Mouse (Mus musculus) lung, adult 2 months (tissue): ENCODE results near the gene Dkkl1. TPM values are rescaled to one million over a fixed set of nuclear protein-coding genes. Genes with fewer than 3 reads are reported as not detected.

Experiments
- DNase-seq: peaks from one replicate; pipeline ENCODE4 v3.0.0; 2022
- H3K4me1 ChIP-seq: fragments of 200-500 bp; 2 replicates; pipeline ENCODE4 v1.6.1; 2011; ENCODE audit warnings: low read length; ENCODE audit not compliant: control insufficient read depth, insufficient read depth
- H3K4me3 ChIP-seq: fragments of 200-500 bp; replicated peaks from 2 replicates; pipeline ENCODE3; 2011; ENCODE audit warnings: low read depth, mild to moderate bottlenecking, control low read depth, low read length; ENCODE audit errors: extremely low read depth
- CTCF ChIP-seq: fragments of 200-500 bp; IDR thresholded peaks from 2 replicates; pipeline ENCODE4 v1.5.1; 2011; ENCODE audit warnings: mild to moderate bottlenecking, low read length, control low read depth; ENCODE audit not compliant: insufficient read depth
- POLR2A ChIP-seq: fragments of 200-500 bp; IDR thresholded peaks from 2 replicates; pipeline ENCODE4 v1.6.1; 2011; ENCODE audit warnings: low read depth, mild to moderate bottlenecking, control low read depth, low read length, borderline replicate concordance; ENCODE audit errors: extremely low read depth
- WGBS: fragments of 180-500 bp; shearing (Covaris S2); methylation state at CpG from one replicate; pipeline ENCODE4 v1.1.7; 2018; 5-methylcytosine and 5-hydroxymethylcytosine counted together
- polyA plus RNA-seq: library from polyadenylated mRNA; depleted of rRNA; stranded (reverse); fragments of >200 nt; gene quantifications from 2 replicates; pipeline ENCODE4 v1.2.3, GENCODE M21; 2012

Dkkl1 gene
- polyA plus RNA-seq, 1 experiment = 5.2 TPM

DNA sequence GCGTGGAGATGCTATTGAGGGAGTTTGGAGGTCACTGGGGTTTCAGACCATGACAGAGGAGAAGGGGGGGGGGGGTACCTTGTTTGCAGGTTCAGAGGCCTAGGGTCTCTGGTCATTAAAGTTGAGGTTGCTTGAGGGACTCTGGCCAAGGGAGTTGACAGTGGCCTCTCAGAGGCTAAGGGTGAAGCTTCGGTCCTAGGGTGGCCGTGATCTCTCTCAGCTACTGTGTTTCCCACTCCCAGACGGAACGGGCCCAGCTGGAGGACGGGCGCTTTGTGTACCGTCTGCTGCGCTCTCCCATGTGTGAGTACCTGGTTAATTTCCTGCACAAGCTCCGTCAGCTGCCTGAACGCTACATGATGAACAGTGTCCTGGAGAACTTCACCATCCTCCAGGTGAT lies 20.0 kb upstream of the Dkkl1 start:
- no peak for DNase-seq
- Histone ChIP-seq H3K4me1 (peaks cover 8% of the 10 kb centered on the region; the same call in 1 of the 2 replicates), H3K4me3 (no peak overlapping the region)
- TF ChIP-seq CTCF (no peak), POLR2A (no peak)
- WGBS = 94% methylated on average over 11 of the region's 11 CpGs

DNA sequence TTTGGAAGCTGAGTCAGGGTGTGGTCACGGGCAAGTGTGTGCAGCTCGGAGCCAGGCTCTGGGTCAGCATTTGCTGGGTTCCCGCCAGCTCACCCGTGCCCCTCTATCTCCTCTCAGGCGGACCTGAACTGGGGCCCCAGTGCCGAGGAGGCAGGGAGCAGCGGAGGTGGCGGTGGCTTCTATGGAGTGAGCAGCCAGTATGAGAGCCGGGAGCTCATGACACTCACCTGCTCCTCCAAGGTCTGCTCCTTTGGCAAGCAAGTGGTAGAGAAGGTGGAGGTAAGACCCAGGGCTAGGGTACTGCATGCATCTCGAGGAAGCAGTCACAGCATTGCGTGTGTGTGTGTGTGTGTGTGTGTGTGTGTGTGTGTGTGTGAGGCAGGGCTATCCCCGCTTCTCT lies 19.2 kb upstream of the Dkkl1 start:
- TF ChIP-seq POLR2A = no peak
- no peak for TF ChIP-seq CTCF
- 87% methylated on average over 12 of the region's 12 CpGs for WGBS
- DNase-seq = no peak
- Histone ChIP-seq H3K4me3 (no peak overlapping the region), H3K4me1 (peaks cover 8% of the 10 kb centered on the region; the same call in 1 of the 2 replicates)

DNA sequence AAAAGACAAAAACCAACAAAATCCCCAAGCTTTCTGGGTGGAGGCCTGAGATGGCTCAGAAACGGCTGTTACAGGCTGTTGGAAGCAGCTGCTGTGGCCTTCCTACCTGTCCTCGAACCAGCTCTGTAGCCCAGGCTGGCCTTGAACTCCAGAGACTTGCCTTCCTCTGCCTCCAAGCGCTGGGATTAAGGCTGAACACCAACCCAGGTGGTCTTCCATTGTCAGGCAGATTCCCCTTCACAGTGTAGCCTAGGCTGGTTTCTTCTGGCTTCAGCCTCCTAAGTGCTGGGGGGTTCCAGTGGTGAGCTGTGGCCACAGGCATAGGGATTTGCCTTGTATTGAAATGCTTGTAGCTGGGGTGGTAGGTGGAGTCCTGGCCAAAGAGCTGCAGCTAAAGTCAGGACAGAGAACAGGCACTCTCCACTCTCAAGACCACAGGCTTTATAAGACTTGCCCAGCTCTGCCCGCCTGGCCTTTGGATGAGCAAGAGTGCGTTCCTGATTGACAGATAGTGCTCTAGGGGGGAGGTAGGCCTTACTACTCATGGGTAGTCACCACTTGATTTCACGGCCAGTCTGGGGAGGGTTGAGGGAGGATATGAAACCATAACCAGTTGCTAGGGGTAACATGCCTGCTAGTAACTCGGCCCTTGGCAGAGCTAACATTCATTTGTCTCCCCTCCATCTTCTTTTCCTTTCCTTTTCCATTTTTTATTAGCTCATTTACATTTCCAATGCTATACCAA lies 17.7 kb upstream of the Dkkl1 start:
- Histone ChIP-seq H3K4me1 (peaks cover 5% of the 10 kb centered on the region; the same call in 1 of the 2 replicates), H3K4me3 (no peak overlapping the region)
- no peak for TF ChIP-seq CTCF
- TF ChIP-seq POLR2A = no peak
- no peak for DNase-seq
- 86% methylated on average over 7 of the region's 7 CpGs for WGBS

DNA sequence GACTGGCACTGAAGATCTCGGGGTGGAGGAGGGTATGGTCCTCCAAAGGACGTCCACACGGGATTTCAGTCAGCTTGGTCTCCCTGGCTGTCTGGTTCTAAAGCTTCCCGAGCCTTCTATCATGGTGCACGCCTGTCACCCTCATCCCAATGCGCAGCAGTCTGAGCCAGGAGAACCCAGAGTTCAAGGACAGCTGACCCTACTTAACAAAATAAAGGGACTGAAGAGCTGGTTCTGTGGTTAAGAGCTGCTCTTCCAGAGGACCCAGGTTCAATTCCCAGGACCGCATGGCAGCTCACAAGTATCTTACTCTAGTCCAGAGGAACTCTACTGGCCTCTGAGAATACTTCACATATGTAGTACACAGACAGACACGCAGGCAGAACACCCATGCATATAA lies 17.1 kb upstream of the Dkkl1 start:
- Histone ChIP-seq H3K4me1 (peaks cover 5% of the 10 kb centered on the region; the same call in 1 of the 2 replicates), H3K4me3 (no peak overlapping the region)
- TF ChIP-seq CTCF (no peak), POLR2A (no peak)
- no peak for DNase-seq
- 90% methylated on average over 8 of the region's 8 CpGs for WGBS

- Histone ChIP-seq H3K4me1 (peaks cover under 1% of the 10 kb centered on the region; the same call in 1 of the 2 replicates), H3K4me3 (no peak overlapping the region)
- no peak for DNase-seq
- 93% methylated on average over 18 of the region's 18 CpGs for WGBS
- TF ChIP-seq POLR2A (no peak), CTCF (no peak)
Observed at GRCm38 (mm10) chr7:45228548-45228947, 16.6 kb upstream of the Dkkl1 start.

DNA sequence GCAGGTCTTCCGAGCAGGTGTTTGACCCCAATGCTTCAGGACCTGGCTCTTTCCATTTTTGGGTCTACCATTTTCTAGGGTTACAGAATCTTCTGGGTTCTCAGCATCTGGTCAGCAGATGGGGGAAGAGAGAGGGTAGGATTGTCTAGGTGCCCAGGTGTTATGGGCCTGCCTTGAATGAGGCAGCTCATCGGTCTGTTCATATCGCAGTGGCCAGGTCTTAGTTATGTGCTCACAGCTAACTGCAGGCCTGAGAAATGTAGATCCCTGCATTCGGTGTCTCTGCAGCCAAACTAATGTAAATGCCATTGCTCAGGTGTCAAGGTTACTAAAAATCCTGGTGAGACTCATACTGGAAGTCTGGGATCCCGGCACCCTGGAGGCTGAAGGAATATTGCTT lies 14.5 kb upstream of the Dkkl1 start:
- TF ChIP-seq CTCF = no peak
- TF ChIP-seq POLR2A = no peak
- 99% methylated on average over 5 of the region's 5 CpGs for WGBS

GRCm38 (mm10) chr7:45224826-45225225 lies 12.9 kb upstream of the Dkkl1 start:
- no peak for TF ChIP-seq CTCF
- no peak for TF ChIP-seq POLR2A
- no peak for DNase-seq
- WGBS = 90% methylated on average over 7 of the region's 7 CpGs
- Histone ChIP-seq H3K4me1 (0 out of 2 replicates have a peak, but pooled peaks cover 2% of the 10 kb centered on the region), H3K4me3 (no peak overlapping the region)

More for the DNA sequence above, 14.5 kb upstream of the Dkkl1 start:
- Histone ChIP-seq H3K4me3 (no peak overlapping the region), H3K4me1 (no peaks in the 10 kb centered on the region)
- no peak for DNase-seq

GRCm38 (mm10) chr7:45221680-45222079 lies 9.7 kb upstream of the Dkkl1 start:
- H3K4me1 ChIP-seq = 0 out of 2 replicates have a peak, but pooled peaks cover 2% of the 10 kb centered on the region
- no peak for DNase-seq
- no peak overlapping the region for H3K4me3 ChIP-seq
- TF ChIP-seq POLR2A = no peak
- no peak for TF ChIP-seq CTCF
- WGBS = 82% methylated on average over 2 of the region's 2 CpGs

DNA sequence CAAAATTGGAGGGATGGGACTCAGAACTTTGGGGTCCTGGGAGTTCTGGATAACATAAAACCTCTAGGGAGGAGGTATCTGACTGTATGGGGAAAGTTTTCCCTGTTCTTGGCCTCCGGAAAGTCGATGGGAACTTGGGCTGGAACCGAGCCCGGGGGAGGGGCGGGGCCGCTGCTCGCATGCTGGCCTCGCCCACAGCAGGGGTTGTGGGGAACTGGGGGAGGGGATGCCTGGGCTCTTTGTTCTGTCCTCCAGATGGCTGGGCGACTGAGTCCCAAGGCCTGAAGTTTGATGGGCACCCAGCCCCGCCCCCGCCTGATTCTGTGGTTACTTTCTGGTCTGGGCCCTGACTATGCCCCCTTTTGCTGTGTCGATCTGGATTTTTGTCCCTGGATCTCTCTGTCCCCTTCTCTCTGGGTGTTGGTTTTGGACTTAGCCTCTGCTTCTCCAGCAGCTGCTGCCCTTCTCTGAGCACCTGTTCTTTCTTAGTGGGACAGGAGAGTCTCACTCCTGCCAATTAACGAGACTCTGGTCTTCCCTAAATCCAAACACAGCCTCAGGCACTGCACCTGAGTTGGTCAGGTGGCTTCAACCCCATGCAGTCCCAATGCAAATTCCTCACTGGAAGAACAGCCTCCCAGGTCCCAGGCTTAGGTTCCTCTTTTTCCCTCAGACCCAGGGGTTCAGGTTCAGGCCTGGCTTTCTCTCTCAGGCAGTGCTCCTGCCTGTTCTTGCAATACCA lies 4.7 kb upstream of the Dkkl1 start:
- TF ChIP-seq CTCF (no peak), POLR2A (no peak)
- DNase-seq = peak; percentile 39
- WGBS = 6% methylated on average over 13 of the region's 13 CpGs
- peak overlapping the region; percentile 83 for H3K4me3 ChIP-seq
- H3K4me1 ChIP-seq = peaks cover 6% of the 10 kb centered on the region; the same call in 1 of the 2 replicates

DNA sequence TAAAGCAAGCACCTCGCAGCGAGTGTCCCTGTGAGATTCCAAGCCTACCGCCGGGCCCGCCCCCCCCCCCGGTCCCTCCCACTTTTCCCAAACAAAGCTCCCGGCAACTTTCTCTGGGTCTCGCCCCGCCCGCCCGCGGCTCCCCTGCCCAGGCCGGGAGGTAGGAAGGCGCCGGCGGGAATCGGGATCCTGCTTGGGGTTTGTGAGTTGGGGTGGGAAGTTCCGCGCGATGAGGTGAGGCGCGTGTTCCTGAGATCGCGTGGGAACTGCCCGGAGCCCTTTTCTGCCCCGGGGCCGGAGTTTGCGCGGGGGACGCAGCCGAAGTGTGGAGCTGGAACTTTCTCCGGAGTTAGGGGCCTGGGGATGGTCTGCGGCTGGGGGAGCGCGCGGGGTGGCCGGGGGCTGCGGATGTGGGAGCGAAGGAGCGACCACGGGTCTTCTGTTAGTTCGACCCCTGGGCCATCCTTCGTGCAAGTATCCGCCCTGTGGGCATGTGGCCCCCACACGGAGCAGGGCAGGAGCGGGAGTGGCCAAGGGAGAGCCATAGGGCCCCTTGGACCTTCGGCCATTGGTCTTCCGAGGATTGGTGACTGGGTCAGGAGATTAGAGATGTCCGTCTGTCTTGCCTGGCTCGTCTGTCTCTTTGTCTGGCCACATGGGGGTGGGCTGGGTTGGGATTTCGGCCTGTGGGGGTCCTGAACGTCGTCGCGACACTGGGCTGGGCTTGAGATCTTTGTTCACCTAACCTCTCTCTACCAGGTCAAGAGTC lies 3.9 kb upstream of the Dkkl1 start, which contains the start of gene Tead2:
Gene Tead2, plus strand, starts transcription at position 81 of the 769 bp plus-strand sequence.
- TF ChIP-seq CTCF (no peak), POLR2A (peak; percentile 23; the same call in 1 of the 2 replicates)
- peaks cover 6% of the 10 kb centered on the region; the same call in 1 of the 2 replicates for H3K4me1 ChIP-seq
- DNase-seq = peak; percentile 33
- peak within 1 kb of the TSS; percentile 83 for H3K4me3 ChIP-seq
- WGBS = 2% methylated on average over 52 of the region's 55 CpGs
